30 mouse cellular contexts compared by ENCODE assay signal in the genomic region with DNA sequence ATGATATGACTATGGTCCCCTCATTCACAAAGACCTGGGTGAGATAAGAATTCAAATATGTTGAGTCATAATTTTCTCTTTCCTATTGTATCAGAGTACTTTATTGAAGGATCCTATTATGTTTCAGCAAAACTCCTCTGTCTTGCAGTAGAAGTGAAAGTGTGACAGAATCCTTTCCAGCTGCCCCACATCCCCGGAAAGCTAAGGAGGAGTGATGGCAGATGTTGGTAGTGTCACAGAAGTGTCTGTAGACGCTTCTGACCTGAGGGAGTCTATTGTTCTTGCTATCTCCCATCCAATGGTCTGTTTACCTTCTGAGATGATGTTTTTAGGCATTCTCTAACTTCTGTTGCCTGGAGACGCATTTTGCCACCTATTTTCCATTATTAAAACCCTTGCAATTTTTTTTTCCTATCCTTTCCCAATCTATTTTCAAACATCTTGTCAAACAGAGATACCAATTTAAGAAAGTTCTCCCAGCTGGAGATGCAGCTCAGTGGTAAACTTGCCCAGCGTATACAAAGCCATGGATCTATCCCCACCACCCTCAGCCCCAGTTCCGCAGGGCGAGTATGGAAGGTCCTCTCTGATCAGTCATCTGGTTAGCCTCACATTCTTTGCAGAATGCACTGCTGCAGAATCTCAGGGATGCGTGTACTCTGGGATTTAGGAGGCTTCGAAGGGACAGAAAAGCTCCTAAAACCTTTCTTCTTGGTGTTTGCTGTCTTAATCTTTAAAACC.
DNase-seq lines count a peak whose midpoint lies in the region; ATAC-seq and TF ChIP-seq lines count a peak whose summit lies in the region.
"Had no signal": no experiment of that assay in that cellular context is flagged by ENCODE, and none has a peak within 500 bp of the region (broad histone marks: within the 10 kb centered on the region; RNA-seq: fewer than 3 reads in every experiment).

No protein-coding gene starts in this region.

- no peaks in the 10 kb centered on the region for H3K9me3 ChIP-seq in hindbrain, embryonic 14.5 days (ENCODE audit: control insufficient read depth, low read length)
- H3K9me3 ChIP-seq in hindbrain, embryonic 10.5 days: no peaks in the 10 kb centered on the region
- no peaks in the 10 kb centered on the region for H3K9me3 ChIP-seq in midbrain, postnatal 0 days (ENCODE audit: low read length)
- no peaks in the 10 kb centered on the region for H3K9me3 ChIP-seq in midbrain, embryonic 10.5 days (replicated peaks)
- no peaks in the 10 kb centered on the region for H3K9me3 ChIP-seq in heart, embryonic 11.5 days (replicated peaks; ENCODE audit: control insufficient read depth, low read length)
- H3K9me3 ChIP-seq: embryonic facial prominence, embryonic 13.5 days; forebrain, embryonic 10.5 days; heart, embryonic 12.5 days; kidney, embryonic 15.5 days; liver, embryonic 12.5 days; midbrain, embryonic 13.5 days; neural tube, embryonic 12.5 days had no signal

- 74% methylated on average over 8 of the region's 8 CpGs for WGBS in hindbrain, embryonic 14.5 days
- WGBS in hindbrain, embryonic 10.5 days: 65% methylated on average over 8 of the region's 8 CpGs
- WGBS in midbrain, postnatal 0 days: 55% methylated on average over 8 of the region's 8 CpGs
- 58% methylated on average over 8 of the region's 8 CpGs for WGBS in midbrain, embryonic 10.5 days
- WGBS in heart, embryonic 11.5 days (ENCODE audit: insufficient replicate concordance): 42% methylated on average over 8 of the region's 8 CpGs

- DNase-seq in hindbrain, embryonic 14.5 days (ENCODE audit: low spot score): no peak
- DNase-seq in hindbrain, embryonic 10.5 days (ENCODE audit: low spot score): no peak
- no peak for DNase-seq in midbrain, postnatal 0 days (ENCODE audit: low spot score)
- no peak for DNase-seq in midbrain, embryonic 10.5 days (ENCODE audit: low spot score)
- DNase-seq in lung, postnatal 14 days: peak; percentile 60
- no peak for DNase-seq in ovary, adult 18-20 months (ENCODE audit: low spot score)
- DNase-seq in spleen, adult 12 weeks (ENCODE audit: low spot score): no peak
- DNase-seq: adrenal gland, postnatal 14 days; cerebellum, adult 11 months; cerebellum, adult 9-10 months; cerebellum, postnatal 36 days; gastrocnemius, postnatal 10 days; kidney, adult 18-20 months; kidney, postnatal 25 days; left cerebral cortex, postnatal 4 days; liver, postnatal 0 days; retina, postnatal 1 day; right cerebral cortex, postnatal 14 days; thymus, postnatal 14 days had no signal

- no peak for TF ChIP-seq CTCF in midbrain, postnatal 0 days (IDR thresholded peaks at IDR 0.05)

- ATAC-seq in hindbrain, embryonic 14.5 days (ENCODE audit: low FRiP score): no peak
- ATAC-seq in midbrain, postnatal 0 days (ENCODE audit: low FRiP score): no peak
- no peak for ATAC-seq in heart, embryonic 11.5 days (replicated peaks; ENCODE audit: insufficient number of reproducible peaks, low FRiP score, low TSS enrichment)
- ATAC-seq: CD4-positive, CD25-positive, alpha-beta regulatory T cell, adult 4 months; forebrain, embryonic 16.5 days; liver, embryonic 12.5 days; liver, postnatal 0 days had no signal

- H3K36me3 ChIP-seq in hindbrain, embryonic 14.5 days (replicated peaks; ENCODE audit: control insufficient read depth, insufficient read depth): no peaks in the 10 kb centered on the region
- H3K36me3 ChIP-seq in hindbrain, embryonic 10.5 days: no peaks in the 10 kb centered on the region
- no peaks in the 10 kb centered on the region for H3K36me3 ChIP-seq in midbrain, postnatal 0 days (ENCODE audit: insufficient read depth, low read length)
- no peaks in the 10 kb centered on the region for H3K36me3 ChIP-seq in midbrain, embryonic 10.5 days
- no peaks in the 10 kb centered on the region for H3K36me3 ChIP-seq in heart, embryonic 11.5 days (ENCODE audit: control insufficient read depth, insufficient read depth, low read length)
- H3K36me3 ChIP-seq: embryonic facial prominence, embryonic 13.5 days; forebrain, embryonic 10.5 days; heart, embryonic 12.5 days; kidney, embryonic 15.5 days; liver, embryonic 12.5 days; midbrain, embryonic 13.5 days; neural tube, embryonic 12.5 days had no signal

- H3K4me3 ChIP-seq in hindbrain, embryonic 14.5 days (replicated peaks; ENCODE audit: low read length): no peak overlapping the region
- no peak overlapping the region for H3K4me3 ChIP-seq in hindbrain, embryonic 10.5 days
- H3K4me3 ChIP-seq in midbrain, postnatal 0 days (ENCODE audit: low read depth, low read length): no peak overlapping the region
- no peak overlapping the region for H3K4me3 ChIP-seq in midbrain, embryonic 10.5 days
- no peak overlapping the region for H3K4me3 ChIP-seq in heart, embryonic 11.5 days (ENCODE audit: low read depth, low read length)
- H3K4me3 ChIP-seq: embryonic facial prominence, embryonic 13.5 days; forebrain, embryonic 10.5 days; heart, embryonic 12.5 days; kidney, embryonic 15.5 days; liver, embryonic 12.5 days; midbrain, embryonic 13.5 days; myocyte; neural tube, embryonic 12.5 days had no signal

- no peak overlapping the region for H3K9ac ChIP-seq in hindbrain, embryonic 14.5 days
- no peak overlapping the region for H3K9ac ChIP-seq in midbrain, postnatal 0 days (replicated peaks; ENCODE audit: low read length, poor library complexity, severe bottlenecking)
- H3K9ac ChIP-seq in heart, embryonic 11.5 days (ENCODE audit: low read depth, low read length): no peak overlapping the region
- H3K9ac ChIP-seq: embryonic facial prominence, embryonic 13.5 days; heart, embryonic 12.5 days; kidney, embryonic 15.5 days; liver, embryonic 12.5 days; liver, postnatal 0 days; midbrain, embryonic 13.5 days; neural tube, embryonic 12.5 days had no signal

- no peak overlapping the region for H3K4me2 ChIP-seq in hindbrain, embryonic 14.5 days (replicated peaks)
- H3K4me2 ChIP-seq in midbrain, postnatal 0 days (ENCODE audit: low read depth, low read length, poor library complexity, severe bottlenecking): no peak overlapping the region
- H3K4me2 ChIP-seq in heart, embryonic 11.5 days: no peak overlapping the region
- H3K4me2 ChIP-seq: embryonic facial prominence, embryonic 13.5 days; heart, embryonic 12.5 days; kidney, embryonic 15.5 days; liver, embryonic 12.5 days; midbrain, embryonic 13.5 days; neural tube, embryonic 12.5 days had no signal

- 0 out of 2 replicates have a peak, but pooled peaks cover 6% of the 10 kb centered on the region for H3K4me1 ChIP-seq in hindbrain, embryonic 14.5 days (replicated peaks; ENCODE audit: control insufficient read depth, insufficient read depth, low read length)
- no peaks in the 10 kb centered on the region for H3K4me1 ChIP-seq in hindbrain, embryonic 10.5 days (replicated peaks)
- no peaks in the 10 kb centered on the region; the same call in 1 of the 2 replicates for H3K4me1 ChIP-seq in midbrain, postnatal 0 days (ENCODE audit: insufficient read depth, low read length)
- 0 out of 2 replicates have a peak, but pooled peaks cover 11% of the 10 kb centered on the region for H3K4me1 ChIP-seq in midbrain, embryonic 10.5 days
- no peaks in the 10 kb centered on the region for H3K4me1 ChIP-seq in heart, embryonic 11.5 days (ENCODE audit: control insufficient read depth, insufficient read depth, low read length)
- H3K4me1 ChIP-seq: heart, embryonic 12.5 days; kidney, embryonic 15.5 days; liver, embryonic 12.5 days; midbrain, embryonic 13.5 days; neural tube, embryonic 12.5 days had no signal

- no peaks in the 10 kb centered on the region for H3K27me3 ChIP-seq in hindbrain, embryonic 14.5 days (ENCODE audit: control insufficient read depth, insufficient read depth, low read length)
- H3K27me3 ChIP-seq in hindbrain, embryonic 10.5 days (ENCODE audit: insufficient read depth, poor library complexity, severe bottlenecking): no peaks in the 10 kb centered on the region
- no peaks in the 10 kb centered on the region for H3K27me3 ChIP-seq in midbrain, postnatal 0 days (ENCODE audit: insufficient read depth, low read length)
- H3K27me3 ChIP-seq in midbrain, embryonic 10.5 days (ENCODE audit: low read depth, poor library complexity, severe bottlenecking): no peaks in the 10 kb centered on the region
- no peaks in the 10 kb centered on the region for H3K27me3 ChIP-seq in heart, embryonic 11.5 days (ENCODE audit: control insufficient read depth, insufficient read depth, low read length)
- H3K27me3 ChIP-seq: embryonic facial prominence, embryonic 13.5 days; heart, embryonic 12.5 days; kidney, embryonic 15.5 days; liver, embryonic 12.5 days; midbrain, embryonic 13.5 days; neural tube, embryonic 12.5 days had no signal

- H3K27ac ChIP-seq in hindbrain, embryonic 14.5 days: 0 out of 2 replicates have a peak overlapping the region, but pooled peaks have one; percentile 38
- H3K27ac ChIP-seq in hindbrain, embryonic 10.5 days: no peak overlapping the region
- peak overlapping the region; percentile 71; the same call in 1 of the 2 replicates for H3K27ac ChIP-seq in midbrain, postnatal 0 days (ENCODE audit: low read depth, low read length)
- H3K27ac ChIP-seq in midbrain, embryonic 10.5 days (replicated peaks): no peak overlapping the region
- no peak overlapping the region for H3K27ac ChIP-seq in heart, embryonic 11.5 days (ENCODE audit: low read depth, low read length)
- H3K27ac ChIP-seq: embryonic facial prominence, embryonic 13.5 days; forebrain, embryonic 10.5 days; kidney, embryonic 15.5 days; liver, embryonic 12.5 days; midbrain, embryonic 13.5 days; neural tube, embryonic 12.5 days had no signal

Comparison
In these comparisons a context has a peak if more than half of its experiments do, and no peak if none do; other contexts are left out.
1. H3K27ac ChIP-seq: peak in hindbrain, embryonic 14.5 days (single experiment) and midbrain, postnatal 0 days (single experiment); none in hindbrain, embryonic 10.5 days (single experiment), midbrain, embryonic 10.5 days (single experiment) and heart, embryonic 11.5 days (single experiment).